Mouse (Mus musculus) c-Kit-negative CD71-positive TER-119-positive erythroid progenitor cells, embryonic 14.5 days (primary cell): ENCODE results near the gene C130050O18Rik.
A peak's percentile ranks its signal among the peaks of the same experiment; 100 is the strongest.

Experiments
- DNase-seq: peaks from one replicate; pipeline ENCODE4 v3.0.0-alpha.2; 2013; ENCODE audit warnings: low read depth, low spot score

The C130050O18Rik gene

DNA sequence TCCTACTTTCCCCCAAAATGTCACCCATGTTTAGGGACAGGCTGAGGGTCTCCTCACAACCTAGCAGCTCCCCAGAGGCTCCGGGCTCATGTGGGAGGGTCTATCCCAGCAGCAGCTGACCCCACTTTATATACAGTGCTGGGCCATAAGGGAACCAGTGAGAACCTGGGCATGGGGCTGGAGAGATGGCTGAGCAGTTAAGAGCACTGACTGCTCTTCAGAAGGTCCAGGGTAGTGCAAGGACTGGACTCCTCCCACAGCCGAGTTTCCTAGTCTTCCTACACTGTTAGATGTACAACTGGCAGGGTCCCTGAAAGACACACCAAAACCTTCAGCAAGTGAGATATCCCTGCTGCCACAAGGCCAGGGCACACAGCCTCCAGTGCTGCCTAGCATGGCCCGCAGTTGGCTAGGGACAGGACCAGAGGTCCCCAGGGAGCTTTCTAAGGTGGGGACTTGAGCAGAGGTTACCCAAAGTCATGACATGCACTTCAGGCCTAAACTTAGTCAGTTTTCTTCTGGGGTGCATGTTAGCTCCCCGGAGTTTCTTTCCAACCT, 7.6 kb upstream of the C130050O18Rik start:
- no peak for DNase-seq

DNA sequence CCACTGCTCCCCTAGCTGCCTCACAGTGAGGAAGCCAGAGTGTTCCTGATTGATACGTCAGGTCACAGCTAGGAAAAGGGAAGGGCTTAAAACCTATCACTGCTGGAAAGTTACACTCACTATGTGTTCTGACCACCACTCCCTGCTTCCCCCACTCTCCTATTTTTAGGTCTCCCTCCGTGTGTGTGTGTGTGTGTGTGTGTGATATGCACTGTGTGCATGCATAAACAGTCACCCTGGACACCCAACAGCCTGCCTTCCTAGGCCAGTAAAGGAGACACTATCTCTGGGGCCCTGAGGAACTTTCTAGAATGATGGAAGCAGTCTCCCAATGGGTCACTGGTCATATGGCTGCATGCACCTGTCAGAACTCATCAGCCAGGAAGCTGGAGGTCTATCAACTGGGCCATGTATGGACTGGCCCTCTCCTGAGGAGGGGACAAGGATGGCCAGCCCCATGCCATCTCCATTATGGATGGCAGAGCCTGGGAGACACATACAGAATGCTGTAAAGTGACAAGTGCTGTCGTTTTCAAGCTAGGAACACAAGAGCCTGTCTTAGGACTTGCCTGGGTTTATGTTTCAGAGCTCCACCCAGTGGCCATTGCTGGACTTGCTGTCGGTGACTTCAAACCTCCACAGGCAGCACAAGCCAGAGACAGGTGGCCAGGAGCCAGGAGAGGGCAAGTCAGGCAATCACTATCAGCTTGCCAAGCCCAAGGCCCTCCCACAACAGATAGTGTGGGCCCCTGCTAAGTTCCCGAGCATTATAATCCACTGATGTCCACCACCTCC, 6.9 kb upstream of the C130050O18Rik start:
- peak; percentile 81 for DNase-seq

DNA sequence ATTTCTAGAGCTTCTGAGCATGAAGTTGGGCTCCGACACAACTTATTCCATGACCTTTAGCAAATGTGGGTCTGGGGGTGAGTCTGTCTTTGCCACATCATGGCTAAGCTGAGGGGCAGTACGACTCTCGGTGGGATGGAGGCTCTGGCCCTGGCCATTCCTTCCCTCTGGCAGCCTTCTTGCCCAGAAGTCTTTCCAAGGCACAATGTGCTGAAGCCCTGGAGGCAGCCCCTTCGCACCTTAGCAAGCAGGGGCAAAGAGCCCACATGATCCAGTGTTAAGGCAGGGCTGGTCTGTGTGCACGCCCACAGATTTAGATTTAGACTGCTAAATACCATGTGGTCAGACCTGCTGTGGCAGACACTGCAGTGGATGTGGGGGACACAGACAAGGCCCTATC, 6.3 kb upstream of the C130050O18Rik start:
- DNase-seq, result no peak

DNA sequence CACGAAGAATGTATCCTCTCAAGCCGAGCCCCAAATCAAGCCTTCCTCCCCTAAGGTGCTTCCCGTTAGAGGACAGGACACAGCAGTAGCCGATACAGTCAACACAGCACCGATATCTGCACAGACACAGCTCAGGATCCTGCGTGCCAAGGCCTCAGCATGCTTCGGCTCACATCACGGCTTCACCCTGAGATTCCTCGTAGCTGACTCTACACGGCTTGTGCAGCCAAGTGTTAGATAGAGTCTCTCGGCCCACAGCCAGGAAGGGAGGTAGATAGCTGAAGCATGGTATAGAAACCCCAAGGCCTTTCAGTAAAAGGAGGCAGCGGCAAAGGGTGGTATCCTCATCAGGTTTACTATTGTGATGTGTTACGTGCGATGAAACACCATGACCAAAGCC, 5.1 kb upstream of the C130050O18Rik start:
- DNase-seq, result no peak

DNA sequence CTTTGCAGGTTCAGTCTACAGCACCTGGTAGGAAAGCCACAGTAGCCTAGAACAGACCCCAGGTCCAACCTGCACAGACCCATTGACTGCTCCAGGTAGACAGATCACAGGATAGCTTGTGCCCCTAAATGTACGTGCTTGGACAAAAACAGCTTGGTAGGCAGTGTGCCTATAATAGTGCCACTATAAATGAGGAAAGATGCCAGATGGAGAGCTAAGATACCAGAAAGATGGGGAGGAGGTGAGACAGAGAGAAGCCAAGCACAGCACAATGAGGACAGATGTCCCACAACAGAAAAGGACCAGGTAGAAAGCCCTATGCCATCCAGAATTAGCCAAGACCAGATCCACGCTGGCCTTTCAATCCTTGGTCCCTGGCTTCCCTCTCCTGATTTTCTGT, 3.0 kb upstream of the C130050O18Rik start:
- DNase-seq, result no peak

DNA sequence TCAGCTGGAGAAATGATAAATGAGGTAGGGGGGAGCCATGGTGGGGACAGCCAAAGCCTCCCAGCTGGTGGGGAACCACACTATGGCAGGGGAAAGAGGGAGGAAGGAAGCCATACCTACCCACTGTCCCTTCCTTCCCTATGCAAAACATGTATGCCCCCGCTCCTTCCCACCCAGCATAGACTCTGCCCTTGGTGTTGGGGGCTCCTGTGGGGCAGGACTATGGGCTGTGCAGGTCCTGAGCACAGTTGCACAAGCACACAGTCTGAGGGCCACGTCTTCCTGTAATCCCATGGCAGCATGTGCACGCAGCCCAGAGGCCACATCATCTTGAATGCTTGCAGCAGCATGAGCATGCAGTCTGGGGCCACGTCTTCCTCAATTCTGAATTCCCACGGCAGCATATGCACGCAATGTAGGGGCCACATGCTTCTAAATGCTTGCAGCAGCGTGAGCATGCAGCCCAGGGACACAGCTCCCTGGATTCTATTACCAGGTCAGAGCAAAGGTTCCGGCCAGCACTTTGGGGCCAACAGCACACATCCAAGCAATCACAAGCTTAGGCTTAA, 1.3 kb upstream of the C130050O18Rik start:
- DNase-seq, result no peak

DNA sequence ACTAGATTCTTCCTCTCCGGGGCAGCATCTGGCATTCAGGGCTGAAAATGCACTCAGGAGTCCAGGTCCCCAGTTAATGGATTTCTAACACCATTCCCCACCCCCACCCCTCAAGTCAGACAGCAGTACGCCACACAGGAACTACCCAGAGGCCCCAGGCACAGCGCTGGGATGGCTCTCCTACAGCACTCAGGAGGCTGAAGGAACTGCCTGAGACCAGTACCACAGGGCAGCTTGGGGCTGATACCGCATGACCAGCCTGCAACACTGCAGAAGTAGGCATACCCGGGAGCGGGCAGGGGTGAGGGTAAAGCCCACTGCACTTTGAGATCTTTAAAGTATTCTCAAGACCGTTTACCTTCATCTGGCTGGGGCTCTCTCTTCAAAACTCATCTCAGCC, 398 bp downstream of the C130050O18Rik start:
- no peak for DNase-seq

DNA sequence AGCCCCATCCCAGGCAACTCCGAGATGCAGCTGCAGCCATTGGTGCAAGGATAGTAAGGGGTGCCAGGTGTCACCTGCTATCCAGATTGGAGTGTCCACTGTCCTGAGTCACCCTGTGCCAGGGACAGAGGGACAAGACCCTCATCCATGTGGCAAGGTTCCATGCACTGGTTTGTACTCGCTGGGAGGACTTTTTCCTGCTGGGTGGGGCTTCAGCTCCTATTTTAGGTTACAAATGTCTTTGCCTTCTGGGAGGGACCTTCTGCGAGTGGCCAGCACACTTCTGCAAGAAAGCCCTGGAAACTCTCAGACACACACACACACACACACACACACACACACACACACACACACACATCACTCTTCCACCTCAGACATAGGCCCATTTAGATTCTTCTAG, 873 bp downstream of the C130050O18Rik start:
- DNase-seq, result no peak

DNA sequence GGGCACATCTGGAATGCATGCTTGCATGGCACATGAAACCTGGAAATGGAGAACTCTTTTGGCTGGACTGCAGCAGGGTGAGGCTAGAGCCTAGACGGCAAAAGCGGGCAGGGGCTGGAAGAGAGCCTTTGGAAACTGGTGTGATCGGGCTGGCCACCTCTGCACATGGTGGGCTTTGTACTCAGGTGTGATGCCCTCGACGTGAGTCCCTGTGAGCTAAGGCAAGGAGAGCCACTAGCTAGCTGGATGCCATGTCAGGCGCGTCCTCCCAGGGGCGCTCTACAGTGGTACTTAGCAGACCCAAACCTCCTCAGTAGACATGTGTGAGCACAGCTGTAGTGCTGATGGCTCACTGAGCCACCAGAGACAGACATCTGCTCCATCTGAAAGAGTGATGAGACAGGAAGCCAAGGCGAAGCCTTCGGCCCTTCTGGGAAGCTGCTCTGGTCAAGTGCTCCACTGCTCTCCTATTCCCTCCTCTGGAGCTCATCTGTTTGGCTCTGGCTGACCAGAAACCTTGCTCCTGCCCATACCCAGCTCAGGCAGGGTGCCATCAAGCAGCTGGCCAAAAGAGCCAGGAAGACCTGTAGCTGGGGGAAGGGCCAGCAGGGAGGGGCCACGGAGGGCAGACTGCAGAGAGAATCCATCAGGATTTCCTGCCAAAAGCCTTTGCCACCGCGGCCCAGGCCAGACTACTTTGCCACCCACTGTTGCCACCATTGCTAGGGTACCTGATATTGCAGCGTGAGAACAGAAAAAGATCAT, 2.2 kb downstream of the C130050O18Rik start:
- DNase-seq, result no peak

DNA sequence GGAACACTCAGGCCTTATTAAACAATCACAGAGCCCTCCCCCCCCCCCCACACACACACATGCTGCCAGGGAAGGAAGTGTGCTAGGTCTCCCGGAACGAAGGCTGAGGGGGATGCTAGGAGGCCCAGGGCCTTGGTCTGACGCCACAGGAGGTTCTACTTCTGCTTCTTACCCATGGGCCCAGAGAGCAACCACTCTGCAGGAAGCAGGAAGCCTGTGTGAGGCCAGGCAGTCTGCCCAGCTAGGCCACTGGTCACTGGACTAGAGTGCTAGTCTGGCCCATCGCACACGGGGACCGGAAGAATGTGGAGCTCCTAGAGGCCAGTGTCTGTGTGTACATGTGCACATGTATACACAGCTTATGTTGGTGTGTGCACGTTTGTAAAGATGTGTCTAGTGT, 3.4 kb downstream of the C130050O18Rik start:
- no peak for DNase-seq

DNA sequence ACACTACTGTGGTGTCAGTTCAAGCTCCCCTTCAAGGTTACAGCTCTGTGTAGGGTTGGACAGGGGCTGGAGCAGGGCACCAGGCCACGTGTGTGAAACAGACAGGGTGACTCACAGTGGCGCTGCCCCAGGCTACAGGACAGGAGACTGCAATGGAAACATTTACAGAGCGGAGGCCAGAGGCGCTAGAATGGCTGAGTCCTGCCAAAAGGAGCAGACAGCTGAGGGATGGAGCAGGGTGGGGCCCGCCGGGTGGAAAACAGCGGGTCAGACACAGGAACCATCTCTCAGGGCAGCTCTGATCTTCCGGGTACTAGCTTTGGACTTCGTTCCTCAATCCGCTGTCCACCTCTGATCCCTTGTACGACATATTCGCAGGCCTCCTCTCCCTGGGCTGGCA, 4.3 kb downstream of the C130050O18Rik start:
- no peak for DNase-seq

DNA sequence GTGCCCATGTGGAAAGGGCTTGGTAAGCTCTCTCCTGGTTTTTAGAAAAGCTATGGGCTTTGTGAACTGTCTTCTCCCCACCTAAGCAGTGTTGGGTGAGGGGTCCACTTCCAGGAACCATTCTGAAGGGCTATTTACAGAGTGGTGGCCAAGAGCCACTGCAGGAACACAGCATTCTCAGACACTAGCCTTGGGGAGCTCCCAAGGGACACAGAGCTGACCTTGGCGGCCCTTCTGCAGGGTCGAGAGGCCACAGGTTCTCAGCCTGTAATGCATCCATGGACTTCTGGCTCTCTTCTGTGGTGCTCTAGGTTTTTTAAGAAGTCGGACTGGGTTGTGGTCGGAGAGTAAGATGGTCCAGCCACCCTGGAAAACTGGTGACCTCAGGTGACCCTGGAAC, 5.0 kb downstream of the C130050O18Rik start:
- DNase-seq, result no peak

DNA sequence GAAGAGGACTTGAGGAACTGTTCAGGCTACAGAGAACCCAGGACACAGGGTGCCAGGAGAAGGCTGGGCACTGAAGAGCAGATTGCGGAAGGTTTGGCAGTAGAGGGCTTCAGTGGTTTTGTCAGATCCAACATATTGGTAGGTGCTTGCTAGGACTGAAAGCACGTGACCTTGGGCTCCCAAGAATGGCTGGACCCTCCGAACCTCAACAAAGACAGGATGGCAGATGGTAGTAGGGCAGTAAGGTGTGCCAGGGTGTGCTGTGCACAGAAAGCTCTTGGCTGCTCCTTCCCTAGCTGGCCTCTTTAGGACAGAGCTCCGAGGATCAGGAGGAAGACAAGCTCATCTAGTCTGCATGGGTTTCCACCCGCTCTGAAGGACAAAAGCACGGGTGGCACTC, 6.0 kb downstream of the C130050O18Rik start:
- no peak for DNase-seq

DNA sequence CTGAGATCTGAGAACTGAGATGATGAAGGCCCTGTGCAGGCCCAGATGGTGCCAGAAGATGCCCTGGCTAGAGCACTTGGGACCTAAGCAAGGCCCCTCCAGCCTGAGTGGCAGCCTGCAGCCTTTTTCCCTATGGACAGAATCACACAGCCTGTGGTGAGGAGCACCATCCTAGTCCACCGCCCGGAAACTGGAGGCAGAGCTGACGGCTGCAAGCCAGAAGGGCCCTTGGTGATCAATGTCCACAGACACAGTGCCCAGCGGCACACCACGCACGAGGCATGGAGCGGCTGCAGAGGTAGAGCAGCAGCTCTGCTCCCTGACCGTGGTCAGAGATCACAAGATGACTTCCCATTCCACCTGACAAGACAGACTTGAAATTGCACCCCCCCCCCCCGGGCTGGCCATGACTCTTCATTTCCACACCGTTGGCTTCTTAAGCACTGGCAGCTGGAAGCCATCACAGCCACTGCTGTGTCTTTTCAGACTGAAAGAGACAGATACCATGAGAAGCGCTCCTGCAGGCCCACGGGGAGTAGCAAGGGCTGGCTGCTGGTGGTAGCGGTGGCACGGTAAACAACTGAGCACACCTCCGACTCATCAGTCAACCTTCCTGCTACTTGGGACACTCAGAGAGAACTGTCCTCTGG, 6.7 kb downstream of the C130050O18Rik start:
- no peak for DNase-seq

DNA sequence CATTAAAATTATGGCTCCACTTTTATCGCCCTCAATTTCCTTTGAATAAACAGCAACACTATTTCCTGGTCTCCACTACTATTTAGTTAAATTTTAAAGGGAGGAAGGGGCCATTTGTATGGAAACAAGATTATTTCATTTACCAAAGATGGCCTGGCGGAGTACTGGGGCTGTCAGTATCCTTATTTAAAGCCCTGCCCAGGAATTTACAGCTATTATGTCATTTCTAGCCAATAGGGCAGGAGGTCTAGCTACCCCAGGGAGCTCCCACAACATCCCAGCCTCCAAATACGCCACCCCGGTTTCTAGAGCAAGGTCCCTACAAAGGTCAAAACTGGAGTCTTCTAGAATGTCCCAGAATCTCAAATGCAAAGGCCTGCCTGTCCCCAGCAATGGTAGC, 8.5 kb downstream of the C130050O18Rik start:
- no peak for DNase-seq

DNA sequence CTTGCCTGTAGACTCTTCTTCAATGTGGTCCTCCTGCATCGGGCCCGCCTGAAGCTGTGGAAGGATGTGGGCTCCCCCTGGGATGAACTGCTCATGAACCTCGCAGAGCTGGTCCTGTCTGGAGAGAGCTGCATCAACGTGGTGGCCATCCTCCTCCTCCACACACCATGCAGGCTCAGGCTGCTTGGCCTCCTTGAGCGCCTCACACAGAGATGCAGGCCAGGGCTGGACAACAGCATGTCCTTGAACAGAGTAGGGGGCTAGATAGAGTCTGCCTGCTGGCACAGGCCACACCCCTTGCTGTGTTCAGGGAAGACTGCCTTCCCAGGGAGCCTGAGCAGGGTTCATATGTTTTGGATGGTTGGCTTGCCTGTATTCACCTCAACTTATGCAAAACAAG, 9.9 kb downstream of the C130050O18Rik start:
- DNase-seq, result no peak

DNA sequence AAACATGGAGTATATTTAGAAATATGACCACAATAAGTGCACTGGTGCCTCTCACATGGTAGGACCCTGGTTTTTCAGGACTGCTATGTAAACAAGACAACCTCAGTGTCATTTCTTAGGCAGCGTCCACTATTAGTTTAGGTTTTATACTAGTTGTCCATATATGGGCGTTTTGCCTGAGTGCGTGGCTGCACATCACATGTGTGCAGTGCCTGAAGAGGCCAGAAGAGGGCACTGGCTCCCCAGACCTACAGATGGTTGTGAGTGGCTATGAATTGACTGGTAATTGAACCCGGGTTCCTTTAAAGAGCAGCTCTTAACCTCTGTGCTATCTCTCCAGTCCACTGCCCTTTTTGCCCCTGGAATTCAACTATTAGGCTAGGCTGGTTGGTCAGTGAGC, 11.9 kb downstream of the C130050O18Rik start:
- DNase-seq, result no peak

DNA sequence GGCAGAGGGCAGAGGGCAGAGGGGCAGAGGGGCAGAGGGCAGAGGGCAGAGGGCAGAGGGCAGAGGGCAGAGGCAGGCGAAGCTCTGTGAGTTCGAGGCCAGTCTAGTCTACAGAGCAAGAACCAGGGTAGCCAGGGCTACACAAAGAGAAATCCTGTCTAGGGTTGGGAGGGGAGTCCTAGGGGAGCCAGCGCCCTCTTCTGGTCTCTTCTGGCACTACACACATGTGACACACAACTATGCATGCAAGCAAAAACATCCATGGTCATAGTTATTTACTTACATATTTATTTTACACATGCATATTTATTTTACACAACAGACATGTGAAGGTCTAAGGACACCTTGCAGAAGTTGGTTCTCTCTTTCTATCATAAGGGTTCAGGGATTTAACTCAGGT, 12.4 kb downstream of the C130050O18Rik start:
- DNase-seq, result no peak

DNA sequence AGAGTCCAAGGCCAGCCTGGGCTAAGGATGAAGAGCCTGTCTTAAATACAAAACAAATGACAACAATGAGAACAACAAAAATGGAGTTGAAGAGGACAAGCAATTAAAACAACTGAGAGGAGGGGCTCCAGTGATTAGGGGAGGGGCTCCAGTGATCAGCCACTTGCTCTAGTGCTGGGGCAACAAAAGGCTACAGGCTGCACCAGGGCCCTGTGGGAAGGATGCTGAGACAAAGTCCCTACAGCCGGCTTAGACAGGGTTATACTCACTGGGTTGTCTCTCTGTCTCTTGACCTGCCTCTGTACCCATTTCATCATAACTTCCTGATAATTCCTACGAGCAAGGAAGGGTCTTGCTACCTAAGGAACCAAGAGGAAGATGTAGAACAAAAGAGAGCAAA, 13.0 kb downstream of the C130050O18Rik start:
- DNase-seq, result no peak

DNA sequence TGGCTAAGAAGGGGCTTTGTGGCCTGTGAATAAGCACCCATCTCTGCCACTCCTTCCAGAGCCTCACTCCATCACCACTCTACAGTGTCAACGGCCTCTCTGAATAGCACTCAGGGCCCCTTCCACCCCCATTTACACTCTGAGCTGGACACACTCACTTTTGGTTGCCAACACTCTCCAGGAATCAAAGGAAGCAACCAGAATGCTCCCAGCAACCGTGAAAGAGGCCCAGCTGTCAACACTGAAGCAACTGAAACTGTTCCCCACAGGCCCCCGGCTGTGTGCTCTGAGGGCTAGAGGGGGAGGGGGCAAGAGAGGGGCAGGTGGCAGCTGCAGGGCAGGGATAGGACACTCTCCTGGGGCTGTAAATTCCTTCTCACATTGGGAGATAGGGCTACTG, 13.6 kb downstream of the C130050O18Rik start:
- DNase-seq, result no peak

DNA sequence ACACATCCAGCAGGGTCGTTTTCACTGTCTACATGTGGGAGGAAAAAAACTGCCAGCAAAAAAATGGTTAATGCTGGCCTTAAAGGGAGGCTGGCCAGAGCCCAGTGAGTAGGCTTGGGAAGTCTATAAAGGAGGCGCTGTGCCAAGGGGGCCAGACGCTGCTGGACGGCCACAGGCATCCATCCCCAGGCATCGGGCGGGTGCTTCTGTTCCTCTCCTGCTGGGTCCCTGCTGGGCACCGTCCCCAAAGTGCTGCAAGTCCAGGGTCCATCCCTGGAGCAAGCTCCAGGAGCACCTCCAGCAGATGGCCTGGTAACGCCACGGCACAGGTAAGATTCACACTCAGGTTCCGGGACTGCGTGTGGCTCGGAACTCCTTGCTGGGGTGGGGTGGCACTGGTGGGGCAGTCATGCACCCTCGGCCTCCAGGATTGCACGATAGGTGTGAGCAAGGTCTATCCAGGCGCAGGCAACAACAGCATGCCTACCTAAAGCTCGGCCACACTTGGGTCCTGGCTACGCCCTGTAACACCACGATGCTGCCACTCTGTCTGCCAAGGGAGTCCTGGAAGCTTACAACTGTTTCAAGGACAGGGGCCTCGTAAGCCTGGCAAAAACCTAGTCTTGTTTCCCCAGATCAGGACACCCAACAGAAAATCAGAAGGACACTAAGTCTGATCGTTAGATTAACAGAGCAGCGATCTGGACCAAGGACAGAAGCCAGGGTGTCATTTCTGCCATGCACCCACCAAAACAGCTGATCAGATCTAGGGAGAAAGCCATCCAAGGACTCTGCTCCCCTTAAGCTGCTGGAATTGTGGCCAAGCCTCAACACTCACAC, 18.2 kb downstream of the C130050O18Rik start, which contains the start of gene Gper1:
Gene Gper1 (plus strand): TSS at position 126 of the 840 bp plus-strand sequence.
- no peak for DNase-seq
